Mouse (Mus musculus): ENCODE measurements around the gene Tek. TPM values are rescaled to one million over a fixed set of nuclear protein-coding genes. Genes with fewer than 3 reads are reported as not detected.
"Not testable (repeated sequence)": the region's sequence is repeated elsewhere in the genome, so short reads cannot be mapped to it uniquely, and the experiment has no call there.

Tek gene
- polyA plus RNA-seq (2012; ENCODE audit: insufficient read depth, insufficient read length, missing spikeins), result 8.7 and 13.7 TPM in 2 replicates

- Histone ChIP-seq H3K27ac (replicated peaks; ENCODE audit: low read depth, low read length) (peak within 1 kb of the TSS; percentile 97), H3K4me1 (ENCODE audit: control insufficient read depth, insufficient read depth, insufficient read length, low read length) (peaks cover 8% of the 10 kb centered on the region), H3K4me3 (ENCODE audit: insufficient read depth, low read depth, low read length) (peak within 1 kb of the TSS; percentile 70)
Observed at GRCm38 (mm10) chr4:94738838-94739731, at the start of gene Tek. TSS of gene Tek (plus strand) at chr4:94739289.

- not testable (repeated sequence) for H3K4me3 ChIP-seq (ENCODE audit: insufficient read depth, low read depth, low read length); H3K27ac ChIP-seq (replicated peaks; ENCODE audit: low read depth, low read length); H3K4me1 ChIP-seq (ENCODE audit: control insufficient read depth, insufficient read depth, insufficient read length, low read length)
Observed at GRCm38 (mm10) chr4:94689804-94690203, 49.3 kb upstream of the Tek start.

GRCm38 (mm10) chr4:94691078-94691477, 48.0 kb upstream of the Tek start:
- Histone ChIP-seq H3K4me1 (ENCODE audit: control insufficient read depth, insufficient read depth, insufficient read length, low read length) (no peaks in the 10 kb centered on the region; the same call in 1 of the 2 replicates), H3K27ac (replicated peaks; ENCODE audit: low read depth, low read length) (no peak overlapping the region), H3K4me3 (ENCODE audit: insufficient read depth, low read depth, low read length) (no peak overlapping the region)

GRCm38 (mm10) chr4:94692175-94692574, 46.9 kb upstream of the Tek start:
- Histone ChIP-seq H3K4me3 (ENCODE audit: insufficient read depth, low read depth, low read length) (no peak overlapping the region), H3K27ac (replicated peaks; ENCODE audit: low read depth, low read length) (no peak overlapping the region), H3K4me1 (ENCODE audit: control insufficient read depth, insufficient read depth, insufficient read length, low read length) (no peaks in the 10 kb centered on the region; the same call in 1 of the 2 replicates)

GRCm38 (mm10) chr4:94696368-94696767, 42.7 kb upstream of the Tek start:
- H3K27ac ChIP-seq (replicated peaks; ENCODE audit: low read depth, low read length), result no peak overlapping the region

GRCm38 (mm10) chr4:94711002-94711401, 28.1 kb upstream of the Tek start:
- Histone ChIP-seq H3K27ac (replicated peaks; ENCODE audit: low read depth, low read length) (peak overlapping the region; percentile 72), H3K4me1 (ENCODE audit: control insufficient read depth, insufficient read depth, insufficient read length, low read length) (peaks cover 6% of the 10 kb centered on the region), H3K4me3 (ENCODE audit: insufficient read depth, low read depth, low read length) (no peak overlapping the region)

More at GRCm38 (mm10) chr4:94696368-94696767, 42.7 kb upstream of the Tek start:
- no peak overlapping the region for H3K4me3 ChIP-seq (ENCODE audit: insufficient read depth, low read depth, low read length)
- no peaks in the 10 kb centered on the region; the same call in 1 of the 2 replicates for H3K4me1 ChIP-seq (ENCODE audit: control insufficient read depth, insufficient read depth, insufficient read length, low read length)

GRCm38 (mm10) chr4:94711426-94711825, 27.7 kb upstream of the Tek start:
- peak overlapping the region; percentile 72 for H3K27ac ChIP-seq (replicated peaks; ENCODE audit: low read depth, low read length)
- peaks cover 6% of the 10 kb centered on the region for H3K4me1 ChIP-seq (ENCODE audit: control insufficient read depth, insufficient read depth, insufficient read length, low read length)
- no peak overlapping the region for H3K4me3 ChIP-seq (ENCODE audit: insufficient read depth, low read depth, low read length)

GRCm38 (mm10) chr4:94713741-94714140, 25.3 kb upstream of the Tek start:
- Histone ChIP-seq H3K27ac (replicated peaks; ENCODE audit: low read depth, low read length) (no peak overlapping the region), H3K4me3 (ENCODE audit: insufficient read depth, low read depth, low read length) (no peak overlapping the region), H3K4me1 (ENCODE audit: control insufficient read depth, insufficient read depth, insufficient read length, low read length) (peaks cover 12% of the 10 kb centered on the region)

GRCm38 (mm10) chr4:94715166-94715565, 23.9 kb upstream of the Tek start:
- peaks cover 12% of the 10 kb centered on the region for H3K4me1 ChIP-seq (ENCODE audit: control insufficient read depth, insufficient read depth, insufficient read length, low read length)
- no peak overlapping the region for H3K4me3 ChIP-seq (ENCODE audit: insufficient read depth, low read depth, low read length)
- H3K27ac ChIP-seq (replicated peaks; ENCODE audit: low read depth, low read length), result peak overlapping the region; percentile 64

GRCm38 (mm10) chr4:94725799-94726198, 13.3 kb upstream of the Tek start:
- H3K4me1 ChIP-seq (ENCODE audit: control insufficient read depth, insufficient read depth, insufficient read length, low read length), result no peaks in the 10 kb centered on the region
- no peak overlapping the region for H3K4me3 ChIP-seq (ENCODE audit: insufficient read depth, low read depth, low read length)
- no peak overlapping the region for H3K27ac ChIP-seq (replicated peaks; ENCODE audit: low read depth, low read length)

GRCm38 (mm10) chr4:94732721-94733120, 6.4 kb upstream of the Tek start:
- H3K27ac ChIP-seq (replicated peaks; ENCODE audit: low read depth, low read length), result no peak overlapping the region
- H3K4me1 ChIP-seq (ENCODE audit: control insufficient read depth, insufficient read depth, insufficient read length, low read length), result peaks cover under 1% of the 10 kb centered on the region; the same call in 1 of the 2 replicates
- H3K4me3 ChIP-seq (ENCODE audit: insufficient read depth, low read depth, low read length), result no peak overlapping the region

- H3K27ac ChIP-seq (replicated peaks; ENCODE audit: low read depth, low read length), result no peak overlapping the region
Observed at GRCm38 (mm10) chr4:94737326-94738295, 1.5 kb upstream of the Tek start.

GRCm38 (mm10) chr4:94741824-94742223, 2.7 kb downstream of the Tek start:
- H3K27ac ChIP-seq (replicated peaks; ENCODE audit: low read depth, low read length), result peak overlapping the region; percentile 85
- peak overlapping the region; percentile 44 for H3K4me3 ChIP-seq (ENCODE audit: insufficient read depth, low read depth, low read length)
- peaks cover 12% of the 10 kb centered on the region for H3K4me1 ChIP-seq (ENCODE audit: control insufficient read depth, insufficient read depth, insufficient read length, low read length)

More at GRCm38 (mm10) chr4:94737326-94738295, 1.5 kb upstream of the Tek start:
- Histone ChIP-seq H3K4me3 (ENCODE audit: insufficient read depth, low read depth, low read length) (no peak overlapping the region), H3K4me1 (ENCODE audit: control insufficient read depth, insufficient read depth, insufficient read length, low read length) (peaks cover 5% of the 10 kb centered on the region; the same call in 1 of the 2 replicates)

GRCm38 (mm10) chr4:94745749-94746148, 6.7 kb downstream of the Tek start:
- H3K27ac ChIP-seq (replicated peaks; ENCODE audit: low read depth, low read length), result peak overlapping the region; percentile 98
- H3K4me1 ChIP-seq (ENCODE audit: control insufficient read depth, insufficient read depth, insufficient read length, low read length), result peaks cover 23% of the 10 kb centered on the region
- H3K4me3 ChIP-seq (ENCODE audit: insufficient read depth, low read depth, low read length), result peak overlapping the region; percentile 22; the same call in 1 of the 2 replicates

GRCm38 (mm10) chr4:94746387-94746811, 7.3 kb downstream of the Tek start:
- H3K4me3 ChIP-seq (ENCODE audit: insufficient read depth, low read depth, low read length), result peak overlapping the region; percentile 22; the same call in 1 of the 2 replicates

More at GRCm38 (mm10) chr4:94746387-94746811, 7.3 kb downstream of the Tek start:
- H3K27ac ChIP-seq (replicated peaks; ENCODE audit: low read depth, low read length), result peak overlapping the region; percentile 98
- peaks cover 23% of the 10 kb centered on the region for H3K4me1 ChIP-seq (ENCODE audit: control insufficient read depth, insufficient read depth, insufficient read length, low read length)

Measured in brown adipose tissue, adult 24 weeks (tissue).